Mouse (Mus musculus): ENCODE data around the gene H2afj.

DNA sequence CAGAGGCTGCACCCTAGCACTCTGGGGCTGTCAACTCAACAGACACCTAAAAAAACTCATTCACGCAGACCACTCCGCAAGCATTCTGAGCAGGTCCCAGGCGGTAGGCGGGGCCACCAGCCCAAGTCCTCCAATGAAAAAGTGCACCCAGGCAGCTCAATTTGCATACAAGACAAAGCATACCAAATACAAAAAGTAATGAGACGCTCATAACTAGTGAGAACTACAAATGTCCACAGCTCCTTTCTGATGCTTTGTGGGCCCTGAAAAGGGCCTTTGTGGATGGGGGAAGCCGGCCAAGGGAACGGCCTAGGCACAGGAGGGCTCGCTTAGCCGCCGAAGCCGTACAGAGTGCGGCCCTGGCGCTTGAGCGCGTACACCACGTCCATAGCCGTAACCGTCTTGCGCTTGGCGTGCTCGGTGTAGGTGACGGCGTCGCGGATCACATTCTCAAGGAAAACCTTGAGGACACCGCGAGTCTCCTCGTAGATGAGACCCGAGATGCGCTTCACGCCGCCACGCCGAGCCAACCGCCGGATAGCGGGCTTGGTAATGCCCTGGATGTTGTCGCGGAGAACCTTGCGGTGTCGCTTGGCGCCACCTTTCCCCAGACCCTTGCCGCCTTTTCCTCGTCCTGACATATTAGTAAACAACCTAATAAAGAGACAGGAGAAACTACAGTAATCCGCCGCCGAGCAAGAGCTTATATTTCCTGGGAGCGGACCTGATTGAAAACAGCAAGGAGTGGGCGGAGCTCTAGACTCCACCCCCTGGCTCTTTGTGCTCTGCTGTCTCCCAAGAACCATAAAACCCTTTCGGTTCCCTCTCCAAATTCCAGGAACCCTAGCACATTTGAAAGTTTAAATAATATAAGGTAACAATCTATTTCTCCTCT lies 4.1 kb upstream of the H2afj start, which contains the start of gene Hist4h4:
- TF ChIP-seq GATA1 (IDR thresholded peaks at IDR 0.05; ENCODE audit: borderline replicate concordance, low read length) (no peak), FLI1 (IDR thresholded peaks at IDR 0.05; ENCODE audit: low read length) (no peak)
